Mouse (Mus musculus) central nervous system, embryonic 18 days (tissue): ENCODE data around the gene Olfr1338. TPM values are rescaled to one million over a fixed set of nuclear protein-coding genes. Genes with fewer than 3 reads are reported as not detected.

ENCODE experiments used
- polyA plus RNA-seq: library from polyadenylated mRNA; depleted of rRNA; stranded (reverse); fragments of >200 nt; gene quantifications from 2 replicates; pipeline ENCODE4 v1.2.3, GENCODE M21; 2012; rRNA removed

The Olfr1338 gene
- not detected in 2 replicates for polyA plus RNA-seq

GRCm38 (mm10) chr4:118758637-118759036 lies at the start of gene Olfr1338:
Gene Olfr1338, minus strand, starts transcription at chr4:118758737.

GRCm38 (mm10) chr4:118782486-118782885 lies 23.9 kb upstream of the Olfr1338 start, which contains the start of gene Olfr1337:
Gene Olfr1337, minus strand, starts transcription at chr4:118782586.

GRCm38 (mm10) chr4:118731875-118732274 lies 26.7 kb downstream of the Olfr1338 start, which contains the start of gene Olfr1339:
Gene Olfr1339, plus strand, starts transcription at chr4:118732175.

DNA sequence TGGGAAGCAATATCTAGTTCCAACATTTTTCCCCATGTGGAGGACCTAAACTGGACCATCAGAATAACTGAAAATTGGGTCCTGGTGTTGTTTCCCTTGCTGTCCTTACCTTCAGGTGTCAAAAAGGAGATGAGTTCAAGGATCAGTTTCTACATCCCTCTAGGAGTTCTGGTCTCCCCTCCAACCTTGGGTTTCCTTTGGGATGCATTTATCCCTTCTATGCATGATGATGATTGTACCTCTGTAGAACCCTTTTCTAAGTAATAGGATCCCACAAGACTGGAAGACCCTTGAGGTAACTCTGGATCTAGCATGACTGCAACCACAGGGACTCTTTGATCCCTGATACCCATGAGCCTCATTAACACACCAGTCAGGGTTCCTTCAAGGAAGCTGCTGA lies 38.7 kb downstream of the Olfr1338 start, which contains the start of gene Olfr1340:
TSS of gene Olfr1340 (plus strand) at position 301 of the 400 bp plus-strand sequence.

DNA sequence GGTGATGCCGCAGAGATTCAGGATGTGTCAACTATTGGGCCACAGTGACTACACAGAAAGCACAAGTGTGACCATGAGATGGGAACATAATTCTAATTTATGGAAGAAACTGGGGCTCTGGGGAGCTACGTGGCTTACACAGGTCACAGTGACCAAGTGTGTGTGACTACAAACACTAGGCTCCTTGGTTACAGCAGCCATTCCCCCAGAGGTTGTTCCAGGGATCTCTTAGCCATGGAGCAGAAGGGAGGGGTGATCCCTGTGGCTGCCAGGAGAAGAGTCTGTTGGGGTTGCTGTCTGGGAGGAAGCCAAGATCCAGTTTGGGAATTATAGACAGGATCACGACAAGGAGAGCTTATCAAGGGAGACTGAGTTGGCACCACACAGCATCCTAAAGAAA lies 55.3 kb downstream of the Olfr1338 start, which contains the start of gene Olfr1341:
TSS of gene Olfr1341 (plus strand) at position 301 of the 400 bp plus-strand sequence.

Other genes with a start within 250 kb of the Olfr1338 start
- 0.05 and 0.34 TPM in 2 replicates for gene 2610528J11Rik, start 231.7 kb downstream of the Olfr1338 start, polyA plus RNA-seq
- gene Tmem125, start 214.7 kb downstream of the Olfr1338 start, polyA plus RNA-seq = 0.45 and 0.92 TPM in 2 replicates
- 0.92 and 1.3 TPM in 2 replicates for gene Cfap57, start 138.0 kb downstream of the Olfr1338 start, polyA plus RNA-seq
- gene Ebna1bp2, start 137.9 kb downstream of the Olfr1338 start, polyA plus RNA-seq = 88.1 and 94.5 TPM in 2 replicates
- not detected in 2 replicates for gene Olfr62, start 99.8 kb downstream of the Olfr1338 start, polyA plus RNA-seq
- 0.01 and 0.08 TPM in 2 replicates for gene Olfr1342, start 66.0 kb downstream of the Olfr1338 start, polyA plus RNA-seq
- gene Olfr1341, start 55.2 kb downstream of the Olfr1338 start, polyA plus RNA-seq = not detected in 2 replicates
- not detected in 2 replicates for gene Olfr1340, start 38.6 kb downstream of the Olfr1338 start, polyA plus RNA-seq
- not detected in 2 replicates for gene Olfr1339, start 26.6 kb downstream of the Olfr1338 start, polyA plus RNA-seq
- gene Olfr1337, start 23.8 kb upstream of the Olfr1338 start, polyA plus RNA-seq = not detected in 2 replicates
- gene Olfr1335, start 51.2 kb upstream of the Olfr1338 start, polyA plus RNA-seq = not detected in 2 replicates
- gene Olfr1333, start 77.5 kb upstream of the Olfr1338 start, polyA plus RNA-seq = not detected in 2 replicates
- gene Olfr1331, start 105.9 kb upstream of the Olfr1338 start, polyA plus RNA-seq = not detected in 2 replicates
- gene Olfr1330, start 129.9 kb upstream of the Olfr1338 start, polyA plus RNA-seq = not detected in 2 replicates
- gene Olfr1329, start 158.7 kb upstream of the Olfr1338 start, polyA plus RNA-seq = not detected in 2 replicates
- not detected in 2 replicates for gene Olfr1328, start 179.9 kb upstream of the Olfr1338 start, polyA plus RNA-seq
- 0.14 and 0.15 TPM in 2 replicates for gene Lao1, start 202.8 kb upstream of the Olfr1338 start, polyA plus RNA-seq